Mouse (Mus musculus): ENCODE measurements around the gene Ripply3.
"Not testable (repeated sequence)": the region's sequence is repeated elsewhere in the genome, so short reads cannot be mapped to it uniquely, and the experiment has no call there.

The Ripply3 gene

GRCm38 (mm10) chr16:94315215-94315614 is 13.0 kb upstream of the Ripply3 start:
- DNase-seq = peak in 1 of 2 experiments; percentile 24

DNA sequence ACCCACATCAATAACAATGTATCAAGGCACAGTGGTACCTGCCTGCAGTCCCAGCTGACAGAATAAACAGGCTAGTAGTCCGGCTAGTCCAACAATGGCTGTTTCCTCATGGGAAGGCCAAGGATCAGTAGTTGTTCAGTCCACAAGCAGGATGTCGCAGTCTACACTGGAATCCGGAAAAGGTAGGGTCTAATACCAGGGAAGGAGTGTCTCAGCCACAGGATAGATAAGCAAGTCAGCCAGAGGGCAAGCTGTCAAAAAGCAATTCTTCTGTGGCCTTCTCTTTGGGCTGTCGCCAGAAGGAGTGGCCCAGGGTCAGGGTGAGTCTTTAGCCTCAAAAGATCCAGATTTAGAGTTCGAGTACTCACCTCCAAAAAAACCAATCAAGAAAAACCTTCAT is 10.5 kb upstream of the Ripply3 start:
- peak; percentile 79 to 88 for DNase-seq

DNA sequence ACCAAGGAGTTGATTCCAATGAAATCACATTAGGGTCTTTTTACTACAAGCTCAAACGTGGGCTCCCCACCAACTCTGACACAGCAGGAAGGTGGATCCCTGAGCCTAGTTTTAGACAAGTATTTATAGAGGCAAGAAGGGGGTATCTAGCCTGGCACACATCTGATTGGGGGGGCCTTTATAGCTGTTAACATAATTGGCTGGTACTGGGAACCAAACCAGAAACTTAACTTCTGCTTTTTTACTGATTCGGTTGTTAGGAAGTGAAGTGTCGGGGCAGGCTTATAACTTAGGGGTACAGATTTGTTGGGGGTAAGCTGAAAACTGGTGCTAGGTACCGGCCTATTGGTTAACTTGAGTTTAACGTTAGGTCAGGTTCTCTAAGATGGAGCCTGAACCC is 8.0 kb upstream of the Ripply3 start:
- no peak for DNase-seq

DNA sequence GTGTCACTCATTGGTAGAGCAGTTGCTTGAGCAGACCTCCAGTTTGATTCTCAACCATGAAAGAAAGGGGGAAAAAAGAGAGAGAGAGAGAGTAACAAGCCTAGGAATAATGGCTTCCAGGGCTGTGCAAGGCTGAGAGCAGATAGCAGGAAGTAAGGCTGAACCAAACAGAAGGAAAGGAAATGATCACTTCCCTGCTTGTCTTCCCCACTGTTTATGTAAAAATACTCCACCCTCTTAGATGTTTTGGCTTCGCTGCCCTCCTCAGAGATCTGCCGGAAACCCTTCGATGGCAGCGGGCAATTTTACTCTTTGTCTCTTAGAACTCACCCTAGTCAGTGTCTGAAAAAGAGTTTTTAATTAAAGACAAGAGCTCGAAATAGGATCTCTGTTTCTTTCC is 4.5 kb upstream of the Ripply3 start:
- no peak for DNase-seq

DNA sequence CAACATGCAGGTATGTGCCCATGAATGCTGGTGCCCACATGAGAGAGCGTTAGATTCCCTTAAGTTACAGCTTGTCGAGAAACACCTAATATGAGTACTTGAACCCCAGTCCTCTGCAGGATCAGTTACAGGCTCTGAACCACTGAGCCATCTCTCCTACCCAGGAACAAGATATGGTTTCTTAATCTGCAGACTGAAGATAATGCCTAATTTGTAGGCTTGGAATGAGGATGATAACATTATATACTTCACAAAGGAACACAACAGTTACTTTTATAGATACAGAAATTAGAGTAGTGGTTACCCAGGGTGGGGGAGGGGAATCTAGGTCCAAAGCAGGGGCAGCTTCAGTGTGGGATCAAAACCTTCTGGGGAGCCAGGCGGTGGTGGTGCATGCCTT is 2.2 kb upstream of the Ripply3 start:
- DNase-seq = no peak

- DNase-seq = peak; percentile 31 to 46
These were observed 954 bp downstream of the Ripply3 start for GRCm38 (mm10) chr16:94328881-94329867.

GRCm38 (mm10) chr16:94330429-94330828 is 2.2 kb downstream of the Ripply3 start:
- DNase-seq = no peak

DNA sequence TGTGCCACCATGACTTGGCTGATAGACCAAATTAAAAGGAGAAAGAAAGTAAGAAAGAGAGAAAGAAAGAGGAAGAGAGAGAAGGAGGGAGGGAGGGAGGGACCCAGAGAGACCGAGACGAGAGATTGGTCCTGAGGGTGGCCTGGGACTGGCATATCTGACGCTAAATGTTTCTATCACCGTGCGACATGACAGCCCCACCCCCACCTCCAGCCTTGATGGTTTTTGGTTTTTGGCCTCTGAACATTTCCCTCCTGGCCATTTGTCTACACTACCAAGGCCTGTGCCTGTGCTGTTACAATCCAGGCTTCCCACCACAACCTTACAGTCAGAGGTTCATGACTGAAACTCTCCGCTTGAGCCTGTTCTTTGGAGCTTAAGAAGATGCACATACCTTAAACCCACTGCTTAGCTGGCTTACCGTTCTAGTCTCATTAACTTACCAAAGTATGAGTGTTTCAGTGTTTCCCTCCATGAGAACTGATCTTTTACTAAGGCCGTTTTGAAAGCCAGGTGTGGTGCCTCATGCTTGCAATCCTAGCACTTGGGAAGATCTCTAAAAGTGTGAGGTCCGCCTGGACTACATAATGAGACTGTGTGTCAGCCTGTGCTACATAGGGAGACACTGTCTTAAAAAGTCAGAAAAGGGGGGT is 3.1 kb downstream of the Ripply3 start:
- no peak for DNase-seq

- DNase-seq = peak; percentile 71 to 89
These were observed 3.6 kb downstream of the Ripply3 start for GRCm38 (mm10) chr16:94331886-94332252.

DNA sequence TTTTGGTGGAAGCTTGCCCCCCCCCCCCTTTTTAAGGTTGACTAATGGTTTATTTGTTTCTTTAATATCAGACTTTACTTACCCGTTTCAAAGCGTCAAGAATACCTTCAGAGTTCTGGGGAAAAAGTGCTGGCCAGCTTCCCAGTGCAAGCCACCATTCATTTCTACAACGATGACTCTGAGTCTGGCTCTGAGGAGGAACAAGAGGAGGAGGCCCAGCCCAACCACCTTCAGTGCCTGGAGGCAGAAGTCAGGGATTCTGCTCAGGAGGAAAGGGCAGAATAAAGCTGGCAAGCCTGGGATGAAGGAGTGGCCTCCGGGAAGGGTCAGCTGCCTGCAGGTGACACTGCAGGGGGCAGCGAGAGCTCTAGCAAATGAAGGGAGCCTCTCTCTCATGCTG is 7.4 kb downstream of the Ripply3 start:
- no peak for DNase-seq

DNA sequence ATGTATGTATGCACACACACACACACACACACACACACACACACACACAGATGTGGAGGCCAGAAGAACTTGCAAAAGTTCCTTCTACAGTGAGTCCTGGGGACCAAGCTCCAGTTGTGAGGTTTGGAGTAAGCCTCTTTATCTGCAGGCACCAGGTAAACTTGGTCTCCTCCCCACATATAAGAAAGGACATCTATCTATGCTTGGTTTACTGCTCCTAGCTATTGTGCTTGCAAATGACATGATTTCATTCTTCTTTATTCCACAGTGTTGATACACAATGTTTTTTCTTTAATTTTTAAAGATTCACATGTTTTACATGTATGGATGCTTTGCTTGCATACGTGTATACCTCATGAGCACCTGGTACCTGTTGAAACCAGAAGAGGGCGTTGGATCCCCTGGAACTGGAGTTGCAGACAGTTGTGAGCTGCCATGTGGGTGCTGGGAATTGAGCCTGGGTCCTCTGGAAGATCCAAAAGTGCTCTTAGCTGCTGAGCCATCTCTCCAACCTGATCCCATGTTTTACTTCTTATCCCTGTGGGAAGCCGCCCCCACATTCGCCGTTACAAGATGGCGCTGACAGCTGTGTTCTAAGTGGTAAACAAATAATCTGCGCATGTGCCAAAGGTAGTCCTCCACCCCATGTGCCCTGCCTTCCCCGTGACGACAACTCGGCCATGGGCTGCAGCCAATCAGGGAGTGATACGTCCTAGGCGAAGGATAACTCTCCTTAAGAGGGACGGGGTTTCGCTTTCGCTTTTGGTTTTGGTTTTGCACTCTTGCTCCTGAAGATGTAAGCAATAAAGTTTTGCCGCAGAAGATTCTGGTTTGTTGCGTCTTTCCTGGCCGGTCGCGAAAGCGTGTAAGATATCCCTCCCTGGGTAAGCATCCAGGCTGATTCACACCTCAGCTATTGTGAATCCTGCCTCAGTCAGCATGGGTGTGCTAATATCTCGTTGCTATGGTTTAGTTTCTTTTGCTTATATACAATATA is 11.2 kb downstream of the Ripply3 start:
- DNase-seq = not testable (repeated sequence)

DNA sequence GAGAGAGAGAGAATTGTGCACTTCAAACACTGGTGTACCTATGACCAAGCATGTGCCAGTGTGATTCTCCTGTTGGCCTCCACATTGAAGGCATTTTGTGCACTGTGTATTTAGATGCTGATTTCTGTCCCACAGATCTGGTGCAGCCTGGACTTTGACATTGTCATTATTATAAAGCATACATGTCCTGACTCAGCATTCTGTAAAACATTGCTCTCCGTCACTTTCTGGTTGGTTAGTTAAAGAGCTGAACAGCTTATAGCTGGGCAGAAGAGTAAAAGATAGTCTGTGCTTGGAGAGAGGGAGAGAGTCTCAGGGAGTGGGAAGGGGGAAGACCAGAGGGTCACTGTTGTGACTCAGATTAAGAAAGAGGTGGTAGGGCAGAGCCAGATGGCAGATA is 17.5 kb downstream of the Ripply3 start:
- DNase-seq = no peak

DNA sequence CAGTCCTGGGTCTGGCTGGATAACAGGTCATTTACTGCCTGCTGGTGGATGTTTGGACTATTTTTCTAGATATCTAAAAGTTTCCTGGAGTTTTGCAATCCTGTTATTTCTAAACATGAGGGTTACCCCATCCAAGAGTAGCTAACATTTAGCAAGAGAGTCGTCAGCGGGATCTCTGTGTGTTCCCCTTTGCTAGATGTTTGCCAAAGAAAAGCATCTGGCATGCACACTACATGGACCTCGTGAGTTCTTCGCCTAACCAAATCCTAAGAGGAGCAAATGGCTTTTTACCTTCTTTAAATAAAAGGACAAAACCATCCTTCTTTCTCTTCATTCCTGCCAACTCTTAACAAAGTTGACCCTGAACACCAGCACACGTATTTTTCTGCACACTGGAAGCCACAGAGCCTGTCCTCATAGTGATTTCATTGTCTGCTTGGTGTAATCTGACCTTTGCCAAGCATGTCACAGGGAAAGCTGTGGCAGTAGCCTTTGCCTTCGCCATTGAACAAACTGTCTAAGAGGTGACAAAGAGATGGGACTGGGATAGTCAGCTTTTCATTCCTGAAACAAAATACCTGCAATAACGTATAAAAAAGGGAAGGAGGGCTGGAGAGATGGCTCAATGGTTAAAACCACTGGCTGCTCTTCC is 19.0 kb downstream of the Ripply3 start:
- no peak for DNase-seq

GRCm38 (mm10) chr16:94348779-94349178 is 20.6 kb downstream of the Ripply3 start:
- DNase-seq = no peak

DNA sequence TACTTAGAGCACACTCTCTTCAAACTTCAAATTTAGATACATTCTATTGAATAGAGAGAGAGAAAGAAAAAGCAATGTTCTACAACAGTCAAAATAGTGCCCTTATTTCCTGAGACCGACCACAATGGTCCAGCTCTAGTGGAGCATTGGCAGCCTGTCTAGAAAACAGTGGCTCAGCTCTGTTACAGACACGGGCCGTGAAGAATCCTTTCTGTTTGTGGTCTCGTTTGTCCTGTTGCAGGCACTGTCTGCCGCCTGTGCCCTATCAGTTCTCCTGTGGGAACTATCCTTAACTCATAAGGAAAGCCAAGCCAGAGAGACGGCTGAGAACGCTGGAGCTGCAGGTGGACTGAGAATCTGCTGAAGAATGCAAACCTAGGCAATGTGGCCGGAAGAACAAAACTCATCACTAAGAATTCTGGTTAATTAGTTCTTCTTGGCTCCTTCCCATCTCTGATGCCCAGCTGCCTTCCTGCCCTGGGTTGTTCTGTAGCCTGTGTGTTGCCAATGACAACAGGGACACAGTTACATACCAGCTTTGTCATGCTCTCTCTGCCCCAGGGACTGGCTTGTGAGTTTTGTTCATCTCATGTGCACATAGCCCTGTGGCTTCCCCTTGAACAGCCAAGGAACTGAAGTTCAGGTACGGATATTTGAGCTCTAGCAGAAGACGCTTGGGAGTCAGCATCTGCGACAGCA is 21.5 kb downstream of the Ripply3 start:
- DNase-seq = peak; percentile 12 to 46

DNA sequence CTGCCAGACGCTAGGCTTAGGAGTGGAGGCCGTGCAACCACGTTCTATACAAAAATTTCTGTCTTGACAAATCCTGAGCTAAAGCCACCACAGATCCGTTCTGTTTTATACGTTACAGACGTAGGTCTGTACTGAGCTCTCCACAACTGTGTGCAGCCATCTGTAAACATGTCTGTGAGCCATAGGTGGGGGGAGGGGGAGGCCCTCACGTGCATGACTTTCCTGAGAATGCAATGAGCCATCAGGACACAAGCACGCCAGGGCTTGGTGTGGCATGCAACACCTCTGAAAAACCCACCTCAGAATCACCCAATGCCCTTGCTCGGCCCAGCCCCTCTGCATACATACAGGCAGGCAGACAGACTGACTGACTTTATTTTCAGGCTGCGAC is 22.1 kb downstream of the Ripply3 start:
- peak in 1 of 2 experiments; percentile 7 for DNase-seq

DNA sequence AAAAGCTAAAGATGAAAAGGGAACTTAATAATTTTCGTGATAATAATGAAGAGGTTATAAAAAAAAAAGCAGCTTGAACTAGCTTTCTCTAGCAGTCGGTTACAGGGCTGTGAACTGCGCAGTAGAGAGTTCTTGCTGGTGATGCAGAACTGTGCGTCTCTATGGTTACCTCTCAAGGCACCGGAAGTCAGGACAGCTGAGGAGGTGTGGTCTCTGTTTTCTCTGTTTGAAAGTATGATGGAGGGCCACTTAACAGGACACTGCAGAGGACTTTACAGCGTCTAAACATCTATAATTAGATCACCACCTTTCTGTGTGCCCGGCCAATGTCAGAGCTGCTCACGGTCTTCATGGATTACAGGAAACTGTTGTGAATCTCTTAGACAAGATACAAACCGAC is 26.2 kb downstream of the Ripply3 start:
- no peak for DNase-seq

DNA sequence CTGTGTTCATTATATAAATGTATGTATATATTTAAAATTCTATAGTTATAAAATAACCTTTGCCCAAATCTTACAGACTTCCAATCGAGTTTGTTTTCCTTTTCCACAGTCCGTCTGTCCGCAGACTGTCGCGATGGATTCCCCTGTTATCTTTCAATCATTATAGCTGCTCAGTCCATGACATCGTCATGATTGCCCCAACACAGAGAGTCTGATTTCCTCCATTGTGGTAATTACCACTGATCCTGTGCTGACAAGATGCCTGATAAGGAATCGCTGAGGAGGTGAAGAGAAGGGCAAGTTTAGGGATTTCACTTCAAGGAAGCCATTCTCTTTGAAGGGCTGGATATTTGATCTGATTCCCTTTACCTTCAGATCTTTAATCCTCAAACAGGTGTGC is 27.8 kb downstream of the Ripply3 start:
- DNase-seq = no peak

DNA sequence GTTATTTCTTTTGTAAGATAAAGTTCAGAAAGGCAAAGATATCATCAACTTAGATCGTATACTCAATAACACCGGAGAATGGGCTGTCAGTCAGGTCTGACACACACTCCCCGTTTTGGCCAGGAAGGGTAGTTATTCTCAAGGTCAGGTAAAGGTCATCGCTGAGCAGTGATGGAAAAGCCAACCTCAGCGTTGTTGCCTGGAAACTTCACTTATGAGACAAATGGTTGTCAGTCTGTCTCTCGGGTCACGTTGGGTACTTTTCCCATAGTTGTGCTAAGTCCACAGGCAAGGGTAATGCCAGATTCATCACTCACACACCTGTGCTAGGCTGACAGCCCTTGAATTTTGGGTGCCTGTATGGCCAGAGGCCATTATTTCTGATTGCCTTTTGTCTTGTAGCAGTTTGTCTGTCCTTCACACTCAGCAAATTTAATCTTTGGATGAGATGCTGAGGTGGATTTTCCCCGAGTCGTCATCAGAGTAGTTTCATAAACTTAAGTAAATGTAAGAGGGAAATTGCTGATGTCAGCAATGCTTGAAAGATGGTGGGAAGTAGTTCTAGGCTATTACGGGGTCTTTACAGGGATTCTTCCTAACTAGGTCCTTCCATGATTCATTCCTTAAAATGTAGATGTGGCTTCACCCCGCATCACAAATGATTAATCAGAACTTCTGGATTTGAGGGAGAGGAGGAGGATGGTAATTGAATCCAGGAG is 28.7 kb downstream of the Ripply3 start:
- no peak for DNase-seq

- no peak for DNase-seq
These were observed 29.9 kb downstream of the Ripply3 start for GRCm38 (mm10) chr16:94358091-94358490.

Measured in kidney, postnatal 25 days (tissue).